Comparison of ENCODE assay signal across 13 mouse cellular contexts in the genomic region with DNA sequence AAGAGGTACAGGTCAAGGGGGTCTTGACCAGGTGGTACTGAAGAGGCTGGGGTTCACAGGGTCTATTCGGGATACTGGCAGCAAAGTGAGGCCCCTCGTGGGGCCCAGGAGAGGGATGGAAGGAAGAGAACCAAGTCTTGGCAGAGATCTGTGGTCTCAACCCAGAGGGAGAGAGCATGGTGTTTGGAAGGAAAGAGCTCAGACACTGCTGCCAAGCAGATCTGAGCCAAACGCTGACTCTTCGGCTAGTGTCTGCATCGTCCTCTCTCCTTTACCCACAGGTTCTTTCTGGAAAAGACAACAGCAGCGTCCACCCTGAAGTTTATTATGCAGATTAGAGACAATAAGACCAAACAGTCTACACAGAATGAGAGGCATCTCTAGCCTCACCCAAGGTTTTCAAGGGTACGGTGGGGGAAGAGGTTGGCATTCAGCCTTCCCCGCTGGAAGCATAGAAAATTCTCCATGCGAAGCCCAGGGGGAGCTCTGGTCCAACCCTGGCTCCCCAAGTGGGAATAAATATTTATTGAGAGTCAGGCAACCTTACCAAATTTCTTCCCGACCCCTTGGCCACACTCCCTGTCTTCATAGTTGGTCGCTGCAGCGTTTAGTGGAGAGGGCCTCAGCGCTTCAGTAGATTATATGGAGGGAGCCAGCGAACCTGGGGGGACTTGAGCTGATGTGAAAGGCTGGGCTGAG. TPM values are rescaled to one million over a fixed set of nuclear protein-coding genes. Genes with fewer than 3 reads are reported as not detected.
DNase-seq lines count a peak whose midpoint lies in the region; ATAC-seq lines count a peak whose summit lies in the region.
"Had no signal": no experiment of that assay in that cellular context is flagged by ENCODE, and none has a peak within 500 bp of the region (broad histone marks: within the 10 kb centered on the region; RNA-seq: fewer than 3 reads in every experiment).

No protein-coding gene starts in this region.

- H3K4me2 ChIP-seq in hindbrain, embryonic 15.5 days: no peak overlapping the region
- H3K4me2 ChIP-seq in hindbrain, embryonic 13.5 days: no peak overlapping the region
- no peak overlapping the region for H3K4me2 ChIP-seq in neural tube, embryonic 15.5 days
- H3K4me2 ChIP-seq: embryonic facial prominence, embryonic 12.5 days had no signal

- 58% methylated on average over 14 of the region's 14 CpGs for WGBS in hindbrain, embryonic 15.5 days
- 72% methylated on average over 14 of the region's 14 CpGs for WGBS in hindbrain, embryonic 13.5 days
- WGBS in neural tube, embryonic 15.5 days: 65% methylated on average over 14 of the region's 14 CpGs

- peaks cover 9% of the 10 kb centered on the region; the same call in 1 of the 2 replicates for H3K4me1 ChIP-seq in hindbrain, embryonic 15.5 days (replicated peaks)
- peaks cover 9% of the 10 kb centered on the region; the same call in 1 of the 2 replicates for H3K4me1 ChIP-seq in hindbrain, embryonic 13.5 days (replicated peaks)
- peaks cover 11% of the 10 kb centered on the region; the same call in 1 of the 2 replicates for H3K4me1 ChIP-seq in neural tube, embryonic 15.5 days
- H3K4me1 ChIP-seq: embryonic facial prominence, embryonic 12.5 days; megakaryocyte, embryonic 14.5 days had no signal

- no peaks in the 10 kb centered on the region for H3K27me3 ChIP-seq in hindbrain, embryonic 15.5 days
- no peaks in the 10 kb centered on the region for H3K27me3 ChIP-seq in hindbrain, embryonic 13.5 days
- no peaks in the 10 kb centered on the region for H3K27me3 ChIP-seq in neural tube, embryonic 15.5 days (replicated peaks)
- H3K27me3 ChIP-seq: embryonic facial prominence, embryonic 12.5 days; megakaryocyte, embryonic 14.5 days had no signal

- H3K27ac ChIP-seq in hindbrain, embryonic 15.5 days (replicated peaks): peak overlapping the region; percentile 8
- no peak overlapping the region; the same call in 1 of the 2 replicates for H3K27ac ChIP-seq in hindbrain, embryonic 13.5 days
- peak overlapping the region; percentile 45; the same call in 1 of the 2 replicates for H3K27ac ChIP-seq in neural tube, embryonic 15.5 days (replicated peaks)
- H3K27ac ChIP-seq: embryonic facial prominence, embryonic 12.5 days had no signal

- peak; percentile 11 for DNase-seq in retina, postnatal 1 day
- DNase-seq in retina, embryonic 14.5 days (ENCODE audit: low spot score): no peak
- peak; percentile 20 for DNase-seq in gastrocnemius, postnatal 25 days
- DNase-seq in testis, postnatal 14 days (ENCODE audit: low spot score): no peak
- DNase-seq in adrenal gland, postnatal 25 days: no peak

- H3K4me3 ChIP-seq in hindbrain, embryonic 15.5 days: no peak overlapping the region
- no peak overlapping the region for H3K4me3 ChIP-seq in hindbrain, embryonic 13.5 days
- no peak overlapping the region for H3K4me3 ChIP-seq in neural tube, embryonic 15.5 days (replicated peaks)
- H3K4me3 ChIP-seq: embryonic facial prominence, embryonic 12.5 days; megakaryocyte, embryonic 14.5 days had no signal

- H3K9me3 ChIP-seq in hindbrain, embryonic 15.5 days: no peaks in the 10 kb centered on the region
- no peaks in the 10 kb centered on the region for H3K9me3 ChIP-seq in hindbrain, embryonic 13.5 days
- H3K9me3 ChIP-seq in neural tube, embryonic 15.5 days (replicated peaks): no peaks in the 10 kb centered on the region
- H3K9me3 ChIP-seq: embryonic facial prominence, embryonic 12.5 days; megakaryocyte, embryonic 14.5 days had no signal

- no peak overlapping the region for H3K9ac ChIP-seq in hindbrain, embryonic 15.5 days
- H3K9ac ChIP-seq in hindbrain, embryonic 13.5 days: no peak overlapping the region
- H3K9ac ChIP-seq in neural tube, embryonic 15.5 days (replicated peaks): no peak overlapping the region
- H3K9ac ChIP-seq: embryonic facial prominence, embryonic 12.5 days had no signal

- peak; percentile 76 for ATAC-seq in hindbrain, embryonic 15.5 days (ENCODE audit: low FRiP score, low read depth)
- no peak; the same call in 1 of the 2 replicates for ATAC-seq in hindbrain, embryonic 13.5 days (ENCODE audit: low FRiP score)
- ATAC-seq in neural tube, embryonic 15.5 days (ENCODE audit: low FRiP score): peak; percentile 81

- no peaks in the 10 kb centered on the region for H3K36me3 ChIP-seq in hindbrain, embryonic 15.5 days
- H3K36me3 ChIP-seq in hindbrain, embryonic 13.5 days: no peaks in the 10 kb centered on the region
- H3K36me3 ChIP-seq in neural tube, embryonic 15.5 days: no peaks in the 10 kb centered on the region
- H3K36me3 ChIP-seq: embryonic facial prominence, embryonic 12.5 days had no signal

RNA-seq across cellular contexts. Expression of gene 1700012A03Rik, which starts 32.5 kb away (rescaled TPM):
- not detected in 2 replicates for polyA plus RNA-seq in hindbrain, embryonic 15.5 days (2015; fragmentation: Nextera tagmentation; extraction: Ambion mirVana)
- not detected in 2 replicates for polyA plus RNA-seq in hindbrain, embryonic 13.5 days (2015; fragmentation: Nextera tagmentation; extraction: Ambion mirVana)
- not detected for total RNA-seq in gastrocnemius, postnatal 25 days (2021)
- polyA plus RNA-seq in neural tube, embryonic 15.5 days (2015; fragmentation: Nextera tagmentation; extraction: Ambion mirVana): not detected in 2 replicates
- total RNA-seq in adrenal gland, postnatal 25 days (2021): not detected in 2 replicates
- total RNA-seq: MEL had no signal
- polyA plus RNA-seq: embryonic facial prominence, embryonic 12.5 days; intestine, embryonic 14.5 days; stomach, embryonic 14.5 days had no signal

Comparison
In these comparisons a context has a peak if more than half of its experiments do, and no peak if none do; other contexts are left out.
1. DNase-seq: peak in retina, postnatal 1 day (single experiment) and gastrocnemius, postnatal 25 days (single experiment); none in retina, embryonic 14.5 days (single experiment), testis, postnatal 14 days (single experiment) and adrenal gland, postnatal 25 days (single experiment).